Mouse (Mus musculus) kidney, embryonic 16.5 days (tissue): ENCODE measurements around the gene Cacnb2. TPM values are rescaled to one million over a fixed set of nuclear protein-coding genes. Genes with fewer than 3 reads are reported as not detected.

Source experiments
- ATAC-seq: fragments of 200-750 bp; cut with Nextera tagmentation; 2 replicates; pipeline ENCODE4 v1.8.0; 2017; ENCODE audit warnings: moderate TSS enrichment; ENCODE audit not compliant: low FRiP score, low TSS enrichment
- H3K27ac ChIP-seq: fragments of 300-500 bp; sonication (generic); 2 replicates; pipeline ENCODE4 v1.5.1; 2014; ENCODE audit warnings: low read length
- H3K27me3 ChIP-seq: fragments of 300-500 bp; sonication (generic); 2 replicates; pipeline ENCODE4 v1.6.1; 2014; ENCODE audit warnings: low read length, control low read depth, mixed read lengths; ENCODE audit not compliant: insufficient read depth
- H3K36me3 ChIP-seq: fragments of 300-500 bp; sonication (generic); 2 replicates; pipeline ENCODE4 v1.6.1; 2014; ENCODE audit warnings: low read length, control low read depth, mixed read lengths; ENCODE audit not compliant: insufficient read depth
- H3K4me1 ChIP-seq: fragments of 300-500 bp; sonication (generic); 2 replicates; pipeline ENCODE4 v1.6.1; 2014; ENCODE audit warnings: low read length, control low read depth, mixed read lengths; ENCODE audit not compliant: insufficient read depth
- H3K4me2 ChIP-seq: fragments of 300-500 bp; sonication (generic); replicated peaks from 2 replicates; pipeline ENCODE4 v1.6.1; 2014; ENCODE audit warnings: low read depth, low read length
- H3K4me3 ChIP-seq: fragments of 300-500 bp; sonication (generic); 2 replicates; pipeline ENCODE4 v1.5.1; 2014; ENCODE audit warnings: mild to moderate bottlenecking, low read length
- H3K9ac ChIP-seq: fragments of 300-500 bp; sonication (generic); replicated peaks from 2 replicates; pipeline ENCODE4 v1.6.1; 2014; ENCODE audit warnings: low read length
- H3K9me3 ChIP-seq: fragments of 300-500 bp; sonication (generic); 2 replicates; pipeline ENCODE4 v1.6.1; 2016; ENCODE audit warnings: low read length, control low read depth
- WGBS: fragments of 180-500 bp; shearing (Covaris S2); extraction: QIAGEN DNeasy Blood & Tissue Kit; methylation state at CpG from one replicate; pipeline ENCODE4 v1.1.7; 2014; 5-methylcytosine and 5-hydroxymethylcytosine counted together
- polyA plus RNA-seq: library from polyadenylated mRNA; unstranded; fragments of >200 nt; fragmentation: Nextera tagmentation; extraction: Ambion mirVana; gene quantifications from 2 replicates; pipeline ENCODE4 v1.2.1, GENCODE M21; 2015

Gene Cacnb2
- polyA plus RNA-seq, 1 experiment from 2014 or later = 2.0 TPM

DNA sequence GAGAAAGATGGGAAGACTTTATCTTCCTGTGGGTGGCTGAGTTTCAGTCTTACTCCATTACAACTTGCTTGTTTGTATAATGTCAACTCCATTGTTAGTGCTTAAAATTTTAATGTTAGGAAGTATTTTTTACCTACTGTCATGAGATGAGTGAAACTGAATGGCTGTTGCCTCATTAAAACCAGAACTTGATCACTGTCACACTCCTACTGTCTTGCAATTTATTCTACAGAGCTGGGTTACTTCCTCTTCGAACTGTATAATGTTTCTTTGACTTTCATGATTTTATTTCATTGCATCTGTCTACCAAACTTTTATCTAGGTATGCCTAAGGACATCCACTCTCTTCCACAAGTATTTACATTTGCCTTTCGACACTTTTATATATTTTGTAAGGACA lies 358.6 kb downstream of the Cacnb2 start:
- Histone ChIP-seq H3K9me3 (no peaks in the 10 kb centered on the region), H3K4me1 (no peaks in the 10 kb centered on the region), H3K9ac (no peak overlapping the region), H3K27ac (no peak overlapping the region), H3K4me2 (no peak overlapping the region), H3K27me3 (no peaks in the 10 kb centered on the region), H3K4me3 (no peak overlapping the region), H3K36me3 (no peaks in the 10 kb centered on the region)
- ATAC-seq = no peak
- 69% methylated on average over 2 of the region's 2 CpGs for WGBS

DNA sequence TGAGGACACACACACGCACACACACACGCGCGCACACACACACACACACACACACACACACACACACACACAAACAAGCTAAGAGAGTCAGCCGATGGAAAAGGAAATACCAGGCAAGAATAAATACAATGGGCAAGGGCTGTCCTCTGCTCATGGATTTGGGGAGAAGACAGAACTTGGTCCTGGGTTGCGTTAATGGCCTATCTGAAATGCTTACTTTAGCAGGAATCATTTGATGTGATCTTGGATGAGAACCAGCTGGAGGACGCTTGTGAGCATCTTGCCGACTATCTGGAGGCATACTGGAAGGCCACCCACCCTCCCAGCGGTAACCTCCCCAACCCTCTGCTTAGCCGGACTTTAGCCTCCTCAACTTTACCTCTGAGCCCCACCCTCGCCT lies 381.1 kb downstream of the Cacnb2 start:
- no peaks in the 10 kb centered on the region for H3K4me1 ChIP-seq
- no peaks in the 10 kb centered on the region for H3K9me3 ChIP-seq
- 79% methylated on average over 11 of the region's 11 CpGs for WGBS
- no peak overlapping the region for H3K9ac ChIP-seq
- ATAC-seq = no peak
- no peaks in the 10 kb centered on the region for H3K27me3 ChIP-seq
- H3K36me3 ChIP-seq = no peaks in the 10 kb centered on the region
- no peak overlapping the region for H3K4me3 ChIP-seq
- no peak overlapping the region for H3K4me2 ChIP-seq
- H3K27ac ChIP-seq = no peak overlapping the region

DNA sequence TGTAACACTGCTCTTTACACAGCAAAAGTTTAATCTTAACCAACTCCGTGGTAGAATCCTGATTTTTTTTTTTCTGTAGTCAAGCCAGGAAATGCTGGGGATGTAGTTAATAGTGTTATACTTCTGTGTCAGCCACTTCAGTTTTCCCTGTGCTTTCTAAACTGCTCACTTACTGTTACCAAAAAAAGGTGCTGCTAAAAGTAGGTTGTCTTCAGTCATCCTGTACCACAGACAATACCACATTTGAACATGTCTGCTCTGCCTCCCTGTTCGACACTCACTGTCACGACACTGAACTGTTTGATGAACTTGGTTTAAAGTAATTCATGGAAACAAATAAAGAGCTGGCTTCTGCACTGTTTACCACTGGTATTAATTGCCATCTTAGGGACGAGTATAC lies 385.6 kb downstream of the Cacnb2 start:
- Histone ChIP-seq H3K4me2 (no peak overlapping the region), H3K36me3 (0 out of 2 replicates have a peak, but pooled peaks cover 5% of the 10 kb centered on the region), H3K27ac (no peak overlapping the region), H3K9me3 (no peaks in the 10 kb centered on the region), H3K4me1 (no peaks in the 10 kb centered on the region), H3K27me3 (no peaks in the 10 kb centered on the region), H3K9ac (no peak overlapping the region), H3K4me3 (no peak overlapping the region)
- 84% methylated on average over 4 of the region's 4 CpGs for WGBS
- no peak for ATAC-seq

DNA sequence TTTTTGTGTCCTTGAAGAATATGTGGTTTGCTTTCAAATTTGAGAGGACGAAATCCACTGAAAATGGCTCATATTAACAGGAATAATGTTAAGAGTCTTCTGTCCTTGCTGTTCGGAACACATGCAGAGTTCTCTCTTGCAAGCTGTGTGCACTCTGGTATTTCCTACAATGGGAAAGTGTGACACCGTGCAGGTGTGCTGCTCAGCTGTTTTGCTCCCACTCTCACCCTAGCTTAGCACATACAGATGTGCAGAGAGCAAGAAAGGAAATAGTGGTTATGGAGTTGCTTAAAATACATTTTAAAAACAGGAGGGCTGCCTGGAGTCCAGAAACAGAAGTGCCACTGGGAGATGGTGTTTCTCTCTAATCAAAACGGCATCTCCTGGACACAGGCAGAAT lies 386.5 kb downstream of the Cacnb2 start:
- Histone ChIP-seq H3K9ac (no peak overlapping the region), H3K9me3 (no peaks in the 10 kb centered on the region), H3K4me3 (no peak overlapping the region), H3K36me3 (0 out of 2 replicates have a peak, but pooled peaks cover 5% of the 10 kb centered on the region), H3K27me3 (no peaks in the 10 kb centered on the region), H3K4me2 (no peak overlapping the region), H3K4me1 (no peaks in the 10 kb centered on the region), H3K27ac (no peak overlapping the region)
- WGBS = 88% methylated on average over 4 of the region's 4 CpGs
- no peak for ATAC-seq

DNA sequence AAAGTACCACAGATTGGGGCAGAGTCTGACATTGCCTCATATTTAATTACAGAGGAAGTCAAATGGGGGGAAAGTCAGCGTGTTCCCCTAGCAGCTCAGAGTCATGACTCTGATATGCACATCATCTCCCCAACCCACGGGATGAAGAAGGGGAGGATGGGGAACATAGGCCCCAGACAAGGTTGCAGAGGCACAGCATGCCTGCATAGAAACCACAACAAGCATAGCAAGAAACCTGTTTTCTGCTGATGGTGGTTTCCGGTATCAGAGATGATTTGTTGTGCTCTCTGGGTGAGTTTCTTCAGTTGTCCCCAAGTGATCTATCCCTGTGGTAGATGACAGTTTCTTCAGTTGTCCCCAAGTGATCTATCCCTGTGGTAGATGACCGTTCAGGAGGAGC lies 389.6 kb downstream of the Cacnb2 start:
- ATAC-seq = no peak
- WGBS = 87% methylated on average over 4 of the region's 4 CpGs

DNA sequence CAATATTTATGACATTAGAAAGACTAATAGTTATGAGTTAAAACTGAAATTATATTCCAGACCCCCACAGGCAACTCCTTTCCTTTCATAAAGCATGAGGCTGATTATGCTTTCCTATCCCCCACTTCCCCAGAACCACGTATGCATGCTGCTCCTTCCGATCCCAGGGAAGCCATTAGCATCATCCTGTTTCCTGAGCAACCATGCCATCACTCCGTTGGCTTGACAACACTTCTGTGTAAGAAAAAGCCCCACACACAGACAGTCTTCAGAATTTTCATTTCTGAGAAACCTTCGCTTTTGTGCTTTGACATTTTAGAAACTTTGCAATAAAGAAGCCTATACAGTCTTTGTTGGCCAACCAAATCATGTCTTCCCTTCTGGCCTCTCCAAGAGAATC lies 393.1 kb downstream of the Cacnb2 start:
- Histone ChIP-seq H3K27ac (no peak overlapping the region), H3K4me1 (no peaks in the 10 kb centered on the region), H3K9ac (no peak overlapping the region), H3K36me3 (0 out of 2 replicates have a peak, but pooled peaks cover 9% of the 10 kb centered on the region), H3K4me3 (no peak overlapping the region), H3K9me3 (no peaks in the 10 kb centered on the region), H3K4me2 (no peak overlapping the region), H3K27me3 (no peaks in the 10 kb centered on the region)
- 82% methylated on average over 4 of the region's 4 CpGs for WGBS
- ATAC-seq = no peak

More for the DNA sequence above, 389.6 kb downstream of the Cacnb2 start:
- H3K36me3 ChIP-seq = 0 out of 2 replicates have a peak, but pooled peaks cover 5% of the 10 kb centered on the region
- H3K27me3 ChIP-seq = no peaks in the 10 kb centered on the region
- no peaks in the 10 kb centered on the region for H3K9me3 ChIP-seq
- H3K4me3 ChIP-seq = no peak overlapping the region
- no peak overlapping the region for H3K27ac ChIP-seq
- H3K9ac ChIP-seq = no peak overlapping the region
- H3K4me1 ChIP-seq = no peaks in the 10 kb centered on the region
- no peak overlapping the region for H3K4me2 ChIP-seq

DNA sequence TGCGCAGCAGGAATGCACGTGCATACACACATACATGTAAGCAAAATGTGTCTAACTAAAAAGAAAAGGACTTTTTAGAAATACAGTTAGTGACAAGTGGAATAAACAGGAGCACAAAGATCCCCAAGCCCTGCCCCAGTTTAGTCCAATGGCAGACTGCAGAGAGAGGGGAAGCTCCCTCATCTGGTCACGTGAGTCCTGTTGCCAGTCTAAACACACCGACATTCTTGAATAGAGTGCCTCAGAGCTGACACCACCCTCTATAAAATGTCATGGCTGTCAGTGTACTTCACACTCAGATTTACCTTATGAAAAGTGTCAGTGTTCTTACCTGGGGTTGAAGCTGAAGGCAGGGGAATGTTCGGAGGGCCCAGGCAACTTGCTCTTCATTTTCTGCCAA lies 394.9 kb downstream of the Cacnb2 start:
- H3K4me3 ChIP-seq = no peak overlapping the region
- 88% methylated on average over 5 of the region's 5 CpGs for WGBS
- no peak overlapping the region for H3K27ac ChIP-seq
- H3K9ac ChIP-seq = no peak overlapping the region
- no peaks in the 10 kb centered on the region for H3K27me3 ChIP-seq
- no peaks in the 10 kb centered on the region for H3K4me1 ChIP-seq
- no peak overlapping the region for H3K4me2 ChIP-seq
- no peaks in the 10 kb centered on the region for H3K9me3 ChIP-seq
- 0 out of 2 replicates have a peak, but pooled peaks cover 6% of the 10 kb centered on the region for H3K36me3 ChIP-seq
- ATAC-seq = no peak

DNA sequence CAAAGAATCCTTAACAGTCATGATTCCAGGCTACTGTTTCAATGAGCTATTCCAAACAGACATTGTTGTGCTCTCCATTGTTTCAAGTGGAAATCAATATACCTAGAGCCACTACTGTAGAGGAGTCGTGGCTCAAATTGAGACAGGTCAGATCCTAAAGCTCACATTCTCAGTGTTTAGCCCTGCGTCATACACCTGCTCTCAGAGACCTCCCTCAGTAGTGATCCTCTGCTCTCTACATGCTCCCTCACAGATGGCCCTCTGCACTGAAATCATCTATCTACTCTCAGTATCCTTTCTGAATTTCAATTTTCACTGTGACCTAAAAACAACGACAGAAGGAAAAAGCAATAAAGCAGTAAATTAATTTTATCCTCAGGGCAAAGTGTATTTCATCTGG lies 404.6 kb downstream of the Cacnb2 start:
- H3K9me3 ChIP-seq = no peaks in the 10 kb centered on the region
- no peaks in the 10 kb centered on the region for H3K27me3 ChIP-seq
- H3K36me3 ChIP-seq = peaks cover 6% of the 10 kb centered on the region; the same call in 1 of the 2 replicates
- H3K27ac ChIP-seq = no peak overlapping the region
- WGBS = 76% methylated on average over 3 of the region's 3 CpGs
- H3K4me1 ChIP-seq = no peaks in the 10 kb centered on the region
- no peak overlapping the region for H3K4me3 ChIP-seq
- H3K4me2 ChIP-seq = no peak overlapping the region
- H3K9ac ChIP-seq = no peak overlapping the region
- ATAC-seq = no peak

DNA sequence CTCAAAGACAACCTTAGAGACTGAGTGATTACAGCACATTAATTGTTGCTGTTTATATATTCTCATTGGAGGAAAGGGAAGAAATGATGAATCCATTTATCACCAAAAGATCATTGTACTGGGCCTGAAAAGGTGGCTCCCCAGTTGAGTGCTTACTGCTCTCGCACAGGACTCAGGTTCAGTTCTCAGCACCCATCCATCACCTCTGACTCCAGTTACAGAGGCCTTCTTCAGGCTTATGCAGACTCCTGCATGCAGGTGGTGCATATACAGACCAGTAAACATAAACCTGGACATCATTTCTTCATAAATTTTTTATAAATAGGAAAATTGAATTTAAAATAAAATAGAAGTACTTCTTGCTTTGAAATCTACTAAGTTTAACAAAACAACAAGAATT lies 405.2 kb downstream of the Cacnb2 start:
- no peaks in the 10 kb centered on the region for H3K4me1 ChIP-seq
- H3K27me3 ChIP-seq = no peaks in the 10 kb centered on the region
- no peak for ATAC-seq
- peaks cover 6% of the 10 kb centered on the region; the same call in 1 of the 2 replicates for H3K36me3 ChIP-seq
- no peak overlapping the region for H3K9ac ChIP-seq
- no peak overlapping the region for H3K4me2 ChIP-seq
- H3K27ac ChIP-seq = no peak overlapping the region
- no peak overlapping the region for H3K4me3 ChIP-seq
- H3K9me3 ChIP-seq = no peaks in the 10 kb centered on the region
- 94% methylated on average over 1 of the region's 1 CpGs for WGBS

DNA sequence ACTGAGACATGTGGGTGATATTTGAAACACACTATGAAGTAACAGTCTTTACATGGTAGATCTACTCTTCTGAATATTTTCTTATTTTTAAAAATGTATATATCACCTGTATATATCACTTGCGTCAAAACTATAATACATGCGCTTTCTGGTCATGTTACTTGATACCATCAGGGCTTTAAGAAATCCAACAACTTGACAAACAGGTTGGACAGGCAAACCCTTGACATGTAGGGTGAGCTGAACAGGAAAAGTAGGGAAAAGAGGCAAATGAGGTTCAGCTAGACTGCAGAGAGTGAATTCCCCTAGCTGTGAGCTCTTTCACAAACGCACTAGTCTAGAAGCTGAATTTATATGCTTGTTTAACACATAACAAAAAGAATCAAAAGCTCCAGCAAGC lies 423.9 kb downstream of the Cacnb2 start:
- no peak overlapping the region for H3K4me3 ChIP-seq
- ATAC-seq = no peak
- H3K9ac ChIP-seq = no peak overlapping the region
- H3K4me1 ChIP-seq = no peaks in the 10 kb centered on the region
- H3K9me3 ChIP-seq = no peaks in the 10 kb centered on the region
- no peak overlapping the region for H3K4me2 ChIP-seq
- H3K27me3 ChIP-seq = no peaks in the 10 kb centered on the region
- H3K36me3 ChIP-seq = peaks cover 11% of the 10 kb centered on the region; the same call in 1 of the 2 replicates
- 70% methylated on average over 3 of the region's 3 CpGs for WGBS
- no peak overlapping the region for H3K27ac ChIP-seq
